Mouse (Mus musculus) erythroblast, embryonic 14.5 days (primary cell): ENCODE results near the gene Adamts12.

Experiments
- GATA1 ChIP-seq: IDR thresholded peaks from 2 replicates; pipeline ENCODE4 v1.6.1; 2012; ENCODE audit warnings: low read length, inconsistent platforms, mixed read lengths
- TAL1 ChIP-seq: IDR thresholded peaks from 3 replicates; pipeline ENCODE4 v1.6.1; 2012; ENCODE audit warnings: low read length, inconsistent platforms, mixed read lengths

DNA sequence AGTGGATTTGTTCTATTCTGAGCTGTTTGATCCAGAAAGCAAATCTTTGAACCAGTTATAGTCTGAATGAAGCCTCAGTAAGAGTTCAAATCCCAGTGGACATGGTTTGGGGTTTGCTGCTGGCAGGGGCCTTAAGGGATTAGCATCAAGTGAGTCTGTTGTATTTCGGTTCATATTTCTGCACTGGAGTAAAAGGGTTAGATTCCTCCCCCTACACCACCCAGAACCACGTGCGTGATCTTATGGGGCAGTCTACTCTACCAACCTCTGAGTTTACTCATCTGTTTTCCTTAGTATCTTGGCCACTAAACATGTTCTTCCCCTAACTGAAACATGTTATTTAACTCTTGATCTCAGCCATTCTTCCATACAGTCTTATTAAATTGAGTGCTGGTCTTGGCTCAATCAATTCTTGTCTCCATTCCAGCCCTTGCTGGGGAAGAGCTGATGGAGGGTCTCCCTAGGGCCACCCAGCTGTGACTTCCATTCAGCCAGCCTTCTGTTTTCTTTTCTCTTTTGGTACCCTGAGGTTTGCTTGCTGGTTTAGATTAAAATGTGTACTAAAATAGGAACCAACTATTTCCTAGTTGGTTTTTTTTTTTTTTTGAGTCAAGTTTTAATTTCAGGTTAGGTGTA is 11.3 kb downstream of the Adamts12 start:
- TF ChIP-seq TAL1 = no peak
- no peak for TF ChIP-seq GATA1
